Mouse (Mus musculus) urinary bladder, postnatal 10 days (tissue): ENCODE measurements around the gene Dnm2.
A peak's percentile ranks its signal among the peaks of the same experiment; 100 is the strongest.

Experiments
- DNase-seq: peaks from one replicate; pipeline ENCODE4 v3.0.0; 2022; ENCODE audit warnings: low spot score

Dnm2 gene

DNA sequence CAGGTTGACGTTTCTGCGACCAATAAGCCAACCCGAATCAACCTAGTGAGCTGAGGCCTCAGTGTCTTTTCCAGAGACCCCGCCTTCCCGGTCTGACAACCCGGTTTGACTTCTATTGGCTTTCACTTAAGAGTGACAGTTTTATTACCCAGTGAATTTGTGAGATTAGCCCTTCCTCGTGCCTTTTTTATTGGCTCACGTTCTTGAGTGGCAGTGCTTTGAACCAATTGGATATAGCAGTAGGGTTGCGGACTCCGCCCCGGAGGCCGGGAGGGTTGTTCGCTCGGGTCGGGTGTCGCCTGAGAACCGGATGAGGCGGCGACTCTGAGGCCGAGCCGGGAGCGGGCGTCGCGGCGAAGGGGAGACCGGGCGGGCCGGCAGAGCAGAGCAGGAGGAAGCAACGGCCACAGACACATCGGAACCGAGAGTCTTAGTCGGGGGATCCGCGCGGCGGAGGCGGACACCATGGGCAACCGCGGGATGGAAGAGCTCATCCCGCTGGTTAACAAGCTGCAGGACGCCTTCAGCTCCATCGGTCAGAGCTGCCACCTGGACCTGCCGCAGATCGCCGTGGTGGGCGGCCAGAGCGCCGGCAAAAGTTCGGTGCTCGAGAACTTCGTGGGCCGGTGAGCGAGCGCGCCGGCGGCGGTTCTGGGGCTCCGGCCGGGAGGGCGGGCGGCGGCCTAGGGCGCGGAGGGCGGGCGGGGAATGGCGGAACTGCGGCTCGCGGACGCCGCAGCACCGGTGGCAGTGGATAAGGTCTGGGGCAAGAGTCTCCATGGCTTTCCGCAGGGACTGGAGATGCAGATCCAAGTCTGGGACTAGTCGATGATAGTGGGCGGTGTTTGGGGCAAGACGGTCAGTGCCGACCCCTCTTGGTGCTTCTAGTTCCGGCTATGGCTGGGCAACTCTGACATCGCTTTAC lies at the start of gene Dnm2:
Gene Dnm2 (plus strand): TSS at position 278 of the 925 bp plus-strand sequence.
- peak; percentile 86 for DNase-seq

GRCm38 (mm10) chr9:21379195-21379594 lies 45.5 kb upstream of the Dnm2 start:
- DNase-seq, result no peak

GRCm38 (mm10) chr9:21380868-21381267 lies 43.8 kb upstream of the Dnm2 start:
- no peak for DNase-seq

GRCm38 (mm10) chr9:21383966-21384365 lies 40.7 kb upstream of the Dnm2 start:
- no peak for DNase-seq

- no peak for DNase-seq
Measured at GRCm38 (mm10) chr9:21392646-21393175, 32.0 kb upstream of the Dnm2 start.

GRCm38 (mm10) chr9:21395692-21396091 lies 29.0 kb upstream of the Dnm2 start:
- DNase-seq, result no peak

DNA sequence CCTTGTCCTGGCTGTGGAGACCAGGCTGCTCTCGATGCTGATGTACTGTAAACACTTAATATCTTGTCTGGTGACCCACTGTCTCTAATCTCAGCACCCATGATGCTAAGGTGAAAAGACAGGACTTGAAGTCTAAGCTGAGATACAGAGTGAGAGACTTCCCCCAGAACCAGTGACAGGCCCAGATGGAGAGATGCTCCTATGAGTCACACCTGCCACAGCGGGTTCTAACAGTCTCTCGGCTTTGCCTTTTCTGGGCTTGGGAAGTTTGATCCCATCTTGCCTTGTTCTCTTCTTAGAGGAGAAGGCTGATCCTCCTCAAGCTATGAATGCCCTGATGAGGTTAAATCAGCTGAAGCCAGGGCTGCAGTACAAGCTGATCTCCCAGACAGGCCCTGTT lies 27.5 kb upstream of the Dnm2 start:
- no peak for DNase-seq

GRCm38 (mm10) chr9:21401042-21401441 lies 23.7 kb upstream of the Dnm2 start:
- no peak for DNase-seq

- DNase-seq, result no peak
Measured at GRCm38 (mm10) chr9:21402764-21403253, 21.9 kb upstream of the Dnm2 start.

- DNase-seq, result no peak
Measured at GRCm38 (mm10) chr9:21403745-21404144, 21.0 kb upstream of the Dnm2 start.

- no peak for DNase-seq
Measured at GRCm38 (mm10) chr9:21405525-21405924, 19.2 kb upstream of the Dnm2 start.

DNA sequence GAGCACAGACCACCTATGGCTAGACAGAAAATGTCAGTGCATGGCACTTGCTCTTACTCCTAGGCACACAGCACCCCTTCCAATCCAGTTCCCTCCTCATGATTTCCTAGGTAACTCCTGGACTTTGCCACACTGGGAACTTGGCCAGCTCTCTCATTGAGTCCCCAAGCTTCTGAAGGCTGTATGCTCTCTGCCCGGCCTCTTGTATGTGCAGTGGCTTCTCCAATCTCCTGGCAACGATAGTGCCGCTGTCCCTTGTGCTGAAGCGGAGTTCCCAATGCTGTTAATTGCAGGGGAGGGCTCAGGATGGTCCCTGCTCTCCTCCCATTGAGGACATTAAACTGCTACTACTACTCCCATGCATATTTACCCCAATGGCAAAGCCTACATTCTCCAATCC lies 16.8 kb upstream of the Dnm2 start:
- no peak for DNase-seq

DNA sequence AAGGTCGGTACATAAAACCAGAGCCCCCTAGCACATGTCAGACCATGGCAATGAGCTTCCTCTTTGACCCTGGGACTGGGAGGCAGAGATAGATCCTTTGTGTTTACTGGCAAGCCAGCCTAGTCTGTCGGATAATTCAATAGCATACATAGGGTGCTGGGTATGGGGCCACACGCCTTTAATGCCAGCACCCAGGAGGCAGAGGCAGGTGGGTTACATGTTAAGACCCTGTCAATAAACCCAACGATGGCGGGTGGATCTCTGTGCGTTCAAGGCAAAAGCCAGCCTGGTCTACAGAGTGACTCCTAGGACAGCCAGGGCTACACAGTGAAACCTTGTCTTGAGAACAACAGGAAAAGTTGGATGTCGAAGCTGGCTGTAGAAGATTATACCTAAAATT lies 16.1 kb upstream of the Dnm2 start:
- DNase-seq, result no peak

DNA sequence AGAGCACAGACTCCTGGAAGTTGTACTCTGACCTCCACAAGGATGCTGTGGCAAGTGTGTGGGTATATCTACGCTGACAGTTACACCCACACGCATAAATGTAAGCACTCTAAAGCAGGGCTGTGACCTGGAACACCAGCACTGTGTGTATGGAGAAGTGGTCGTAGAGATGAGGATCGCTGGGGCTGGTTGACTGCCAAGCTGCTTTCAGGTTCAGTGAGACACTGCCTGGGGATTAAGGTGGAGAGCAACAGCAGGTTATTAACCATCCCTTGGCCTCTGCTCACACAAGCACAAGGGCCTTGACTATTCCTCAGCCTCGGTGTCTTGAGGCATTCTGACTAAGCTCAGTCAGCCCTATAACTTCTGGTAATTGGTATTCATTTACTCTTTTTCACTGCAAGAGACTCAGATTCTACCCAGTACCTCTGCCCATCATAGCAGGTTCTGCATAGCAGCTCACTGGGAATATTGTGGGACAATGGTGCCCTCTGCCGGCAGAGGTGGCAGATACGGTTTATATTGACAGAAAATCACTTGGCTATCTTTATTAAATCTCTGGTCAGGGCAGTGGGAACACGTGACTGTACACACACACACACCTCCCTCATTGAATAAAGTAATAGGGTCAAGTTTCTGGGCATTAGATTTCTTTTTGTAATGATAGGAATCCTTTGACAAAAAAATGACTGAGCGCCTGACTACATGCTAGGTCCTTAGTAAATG lies 15.0 kb upstream of the Dnm2 start:
- DNase-seq, result no peak

DNA sequence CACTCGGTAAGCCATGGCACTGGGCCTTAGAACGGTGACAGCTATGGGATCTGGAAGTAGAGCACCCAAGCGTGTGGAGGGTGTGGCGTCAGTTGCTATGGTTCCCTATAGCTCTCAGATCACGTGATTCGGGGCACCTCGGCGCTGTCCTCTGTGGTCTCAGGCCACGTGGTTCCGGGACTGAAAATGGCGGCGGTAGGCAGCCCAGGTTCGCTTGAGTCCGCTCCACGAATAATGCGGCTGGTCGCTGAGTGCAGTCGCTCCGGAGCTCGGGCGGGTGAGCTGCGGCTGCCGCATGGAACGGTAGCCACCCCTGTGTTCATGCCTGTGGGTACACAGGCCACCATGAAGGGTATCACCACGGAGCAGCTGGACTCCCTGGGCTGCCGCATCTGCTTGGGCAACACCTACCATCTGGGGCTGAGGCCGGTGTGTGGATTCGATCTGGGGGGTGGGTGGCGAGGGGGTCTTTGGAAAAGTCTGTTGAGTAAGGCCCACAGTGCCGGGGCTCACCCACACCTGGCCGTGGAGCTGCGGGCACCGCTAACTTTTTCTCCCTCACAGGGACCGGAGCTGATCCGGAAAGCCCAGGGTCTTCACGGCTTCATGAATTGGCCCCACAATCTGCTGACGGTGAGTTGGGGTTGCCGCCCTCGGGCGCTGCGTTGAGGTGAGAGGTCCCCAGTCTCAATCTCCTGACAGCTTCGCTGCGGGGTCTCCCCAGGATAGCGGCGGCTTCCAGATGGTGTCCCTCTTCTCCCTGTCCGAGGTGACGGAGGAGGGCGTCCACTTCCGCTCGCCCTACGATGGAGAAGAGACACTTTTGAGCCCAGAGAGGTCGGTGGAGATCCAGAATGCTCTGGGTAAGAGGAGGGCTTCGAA lies 12.8 kb upstream of the Dnm2 start, which contains the start of gene Qtrt1:
Gene Qtrt1 (plus strand): TSS at position 169 of the 882 bp plus-strand sequence.
- peak; percentile 44 for DNase-seq

- no peak for DNase-seq
Measured at GRCm38 (mm10) chr9:21417866-21418265, 6.8 kb upstream of the Dnm2 start.

GRCm38 (mm10) chr9:21419646-21420045 lies 5.1 kb upstream of the Dnm2 start:
- no peak for DNase-seq

DNA sequence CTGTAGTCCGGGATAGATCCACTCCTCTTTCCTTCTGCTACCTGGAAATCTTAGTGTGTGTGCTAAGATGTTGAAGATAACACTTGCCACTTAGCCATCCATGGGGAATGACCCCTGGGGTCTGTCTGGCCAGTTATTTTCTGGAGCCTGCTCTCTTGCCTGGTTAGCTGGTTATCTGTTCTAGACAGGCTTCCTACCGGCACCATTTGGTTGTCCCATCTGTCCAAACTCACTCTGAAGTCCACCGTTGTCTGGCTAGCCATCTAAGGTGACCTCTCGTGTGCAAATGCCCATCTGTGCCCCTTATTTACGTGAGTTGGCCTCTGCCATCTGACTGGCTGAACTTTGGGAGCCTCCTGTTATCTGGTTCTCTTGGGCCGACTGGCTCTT lies 843 bp downstream of the Dnm2 start:
- no peak for DNase-seq

GRCm38 (mm10) chr9:21426013-21426412 lies 1.3 kb downstream of the Dnm2 start:
- DNase-seq, result no peak

GRCm38 (mm10) chr9:21426525-21426924 lies 1.8 kb downstream of the Dnm2 start:
- DNase-seq, result no peak

GRCm38 (mm10) chr9:21427773-21428172 lies 3.1 kb downstream of the Dnm2 start:
- no peak for DNase-seq

DNA sequence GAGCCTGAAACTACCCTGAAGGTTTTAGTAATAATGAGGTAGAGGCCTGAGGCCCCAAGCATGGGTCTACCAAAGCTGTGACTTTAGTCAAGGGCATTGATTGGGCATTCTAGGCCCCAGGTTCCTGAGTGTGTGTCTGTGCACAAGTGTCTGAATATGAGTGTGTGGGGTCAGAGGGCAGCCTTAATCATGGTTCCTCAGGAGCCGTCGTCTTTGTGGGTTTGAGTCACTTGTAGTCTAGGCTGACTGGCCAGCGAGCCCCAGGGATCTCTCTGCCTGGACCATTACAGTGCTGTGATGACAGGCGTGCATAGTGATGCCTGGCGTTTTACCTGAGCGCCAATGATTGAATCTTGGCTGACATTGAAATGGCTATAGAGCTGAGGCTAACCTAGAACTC lies 3.5 kb downstream of the Dnm2 start:
- DNase-seq, result no peak
